Mouse (Mus musculus) olfactory bulb, adult 2 months (tissue): ENCODE measurements around the gene Selenoo.

Experiments used
- CTCF ChIP-seq: fragments of 200-500 bp; IDR thresholded peaks from 2 replicates; pipeline ENCODE4 v1.5.1; 2012; ENCODE audit warnings: low read depth, mild to moderate bottlenecking, low read length, moderate library complexity; ENCODE audit not compliant: insufficient read depth
- POLR2A ChIP-seq: fragments of 200-500 bp; IDR thresholded peaks from 2 replicates; pipeline ENCODE4 v1.6.1; 2012; ENCODE audit warnings: mild to moderate bottlenecking, low read depth, low read length, moderate library complexity; ENCODE audit not compliant: insufficient read depth

GRCm38 (mm10) chr15:89046356-89046755, 42.5 kb upstream of the Selenoo start:
- TF ChIP-seq CTCF (no peak), POLR2A (no peak)
